Mouse (Mus musculus) embryonic fibroblast, embryonic 13.5 days (primary cell): ENCODE data around the gene Ankrd52.

Source experiments
- CTCF ChIP-seq: IDR thresholded peaks from 2 replicates; pipeline ENCODE4 v1.5.1; 2011; ENCODE audit warnings: mild to moderate bottlenecking, control low read depth, low read length, moderate library complexity, borderline replicate concordance; ENCODE audit not compliant: insufficient read depth
- POLR2A ChIP-seq: IDR thresholded peaks from 2 replicates; pipeline ENCODE4 v1.6.1; 2011; ENCODE audit warnings: low read depth, mild to moderate bottlenecking, control low read depth, low read length, moderate library complexity

DNA sequence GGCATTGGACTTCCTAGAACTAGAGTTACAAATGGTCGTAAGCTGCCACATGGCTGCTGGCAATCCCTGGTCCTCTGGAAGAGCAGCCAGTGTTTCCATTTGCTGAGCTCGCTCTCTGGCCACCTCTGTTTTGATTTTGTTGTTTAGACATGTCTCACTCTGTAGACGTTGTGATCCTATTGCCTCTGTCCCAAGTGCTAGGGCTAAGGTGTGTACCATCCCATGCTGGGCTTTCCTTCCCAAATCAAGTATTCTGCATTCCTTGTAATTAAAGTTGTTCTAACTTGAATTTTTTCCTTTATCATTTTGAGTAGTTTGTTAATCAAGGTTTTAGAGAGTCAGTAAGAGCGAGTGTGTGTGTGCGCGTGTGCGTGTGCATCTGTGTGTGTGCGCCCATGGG, 29.4 kb upstream of the Ankrd52 start:
- TF ChIP-seq POLR2A (no peak), CTCF (no peak)
